Mouse (Mus musculus) kidney, postnatal 0 days (tissue): Measurements from ENCODE around the gene Cryzl2. TPM values are rescaled to one million over a fixed set of nuclear protein-coding genes. Genes with fewer than 3 reads are reported as not detected.

Experiments
- ATAC-seq: fragments of 200-750 bp; cut with Nextera tagmentation; replicated peaks from 2 replicates; pipeline ENCODE4 v1.8.0; 2017; ENCODE audit warnings: low read depth, moderate number of reproducible peaks, moderate TSS enrichment, moderate library complexity; ENCODE audit not compliant: low FRiP score
- DNase-seq: peaks from one replicate; pipeline ENCODE4 v3.0.0-alpha.2; 2016; ENCODE audit warnings: low spot score
- H3K27ac ChIP-seq: fragments of 300-500 bp; sonication (generic); 2 replicates; pipeline ENCODE4 v1.5.1; 2014; ENCODE audit warnings: mild to moderate bottlenecking
- H3K27me3 ChIP-seq: fragments of 300-500 bp; sonication (generic); 2 replicates; pipeline ENCODE4 v1.6.1; 2014; ENCODE audit warnings: low read length, mixed read lengths; ENCODE audit not compliant: insufficient read depth
- H3K36me3 ChIP-seq: fragments of 300-500 bp; sonication (generic); 2 replicates; pipeline ENCODE4 v1.6.1; 2014; ENCODE audit warnings: low read length, mixed read lengths; ENCODE audit not compliant: insufficient read depth
- H3K4me1 ChIP-seq: fragments of 300-500 bp; sonication (generic); replicated peaks from 2 replicates; pipeline ENCODE4 v1.6.1; 2014; ENCODE audit warnings: antibody characterized with exemption, low read length, mixed read lengths; ENCODE audit not compliant: insufficient read depth
- H3K4me2 ChIP-seq: fragments of 300-500 bp; sonication (generic); 2 replicates; pipeline ENCODE4 v1.6.1; 2014; ENCODE audit warnings: mild to moderate bottlenecking, low read length, moderate library complexity, mixed read lengths
- H3K4me3 ChIP-seq: fragments of 300-500 bp; sonication (generic); replicated peaks from 2 replicates; pipeline ENCODE4 v1.5.1; 2014; ENCODE audit warnings: low read depth, low read length
- H3K9ac ChIP-seq: fragments of 300-500 bp; sonication (generic); 2 replicates; pipeline ENCODE4 v1.6.1; 2014; ENCODE audit warnings: low read depth, low read length
- H3K9me3 ChIP-seq: fragments of 300-500 bp; sonication (generic); replicated peaks from 2 replicates; pipeline ENCODE4 v1.6.1; 2016; ENCODE audit warnings: low read length, inconsistent platforms, mixed read lengths
- CTCF ChIP-seq: IDR thresholded peaks from 2 replicates; pipeline ENCODE4 v1.5.1; 2016; ENCODE audit warnings: antibody characterized with exemption, low read depth, mild to moderate bottlenecking, moderate library complexity
- WGBS: fragments of 180-500 bp; shearing (Covaris S2); extraction: QIAGEN DNeasy Blood & Tissue Kit; methylation state at CpG from one replicate; pipeline ENCODE4 v1.1.7; 2014; 5-methylcytosine and 5-hydroxymethylcytosine counted together
- polyA plus RNA-seq: library from polyadenylated mRNA; unstranded; fragments of >200 nt; fragmentation: Nextera tagmentation; extraction: Ambion mirVana; gene quantifications from 2 replicates; pipeline ENCODE4 v1.2.1, GENCODE M21; 2015

Cryzl2 gene
- polyA plus RNA-seq, 1 experiment from 2014 or later, result 46.9 TPM

- Histone ChIP-seq H3K4me3 (no peak overlapping the region), H3K4me2 (no peak overlapping the region), H3K27me3 (no peaks in the 10 kb centered on the region), H3K9ac (no peak overlapping the region), H3K9me3 (no peaks in the 10 kb centered on the region), H3K36me3 (no peaks in the 10 kb centered on the region), H3K27ac (no peak overlapping the region), H3K4me1 (no peaks in the 10 kb centered on the region)
- ATAC-seq, result peak; percentile 33; the same call in 1 of the 2 replicates
- TF ChIP-seq CTCF, result no peak
- WGBS, result 85% methylated on average over 5 of the region's 5 CpGs
- DNase-seq, result no peak
These were observed 2.9 kb downstream of the Cryzl2 start for GRCm38 (mm10) chr1:157461276-157461675.

GRCm38 (mm10) chr1:157462336-157462735 is 4.0 kb downstream of the Cryzl2 start:
- no peak for ATAC-seq
- WGBS, result 61% methylated on average over 3 of the region's 3 CpGs
- no peaks in the 10 kb centered on the region for H3K27me3 ChIP-seq

GRCm38 (mm10) chr1:157465194-157465593 is 6.8 kb downstream of the Cryzl2 start:
- no peak for DNase-seq
- 82% methylated on average over 3 of the region's 3 CpGs for WGBS

More at GRCm38 (mm10) chr1:157462336-157462735, 4.0 kb downstream of the Cryzl2 start:
- Histone ChIP-seq H3K36me3 (no peaks in the 10 kb centered on the region), H3K9me3 (no peaks in the 10 kb centered on the region), H3K27ac (no peak overlapping the region), H3K4me2 (no peak overlapping the region), H3K4me1 (no peaks in the 10 kb centered on the region), H3K9ac (no peak overlapping the region), H3K4me3 (no peak overlapping the region)
- no peak for TF ChIP-seq CTCF
- DNase-seq, result no peak

GRCm38 (mm10) chr1:157467866-157468265 is 9.5 kb downstream of the Cryzl2 start:
- Histone ChIP-seq H3K27ac (no peak overlapping the region), H3K36me3 (no peaks in the 10 kb centered on the region), H3K4me2 (no peak overlapping the region), H3K27me3 (no peaks in the 10 kb centered on the region), H3K9me3 (no peaks in the 10 kb centered on the region), H3K4me1 (no peaks in the 10 kb centered on the region), H3K4me3 (no peak overlapping the region), H3K9ac (no peak overlapping the region)
- 93% methylated on average over 8 of the region's 8 CpGs for WGBS
- no peak for TF ChIP-seq CTCF
- no peak for ATAC-seq
- DNase-seq, result no peak

More at GRCm38 (mm10) chr1:157465194-157465593, 6.8 kb downstream of the Cryzl2 start:
- H3K27ac ChIP-seq, result no peak overlapping the region
- no peaks in the 10 kb centered on the region for H3K27me3 ChIP-seq
- TF ChIP-seq CTCF, result peak; percentile 65
- H3K9me3 ChIP-seq, result no peaks in the 10 kb centered on the region
- H3K9ac ChIP-seq, result no peak overlapping the region
- no peaks in the 10 kb centered on the region for H3K4me1 ChIP-seq
- H3K4me2 ChIP-seq, result no peak overlapping the region
- no peaks in the 10 kb centered on the region for H3K36me3 ChIP-seq
- no peak overlapping the region for H3K4me3 ChIP-seq
- no peak for ATAC-seq

- no peaks in the 10 kb centered on the region for H3K27me3 ChIP-seq
- no peak overlapping the region for H3K4me2 ChIP-seq
- WGBS, result 87% methylated on average over 9 of the region's 9 CpGs
- no peaks in the 10 kb centered on the region for H3K36me3 ChIP-seq
- no peaks in the 10 kb centered on the region for H3K9me3 ChIP-seq
- no peak overlapping the region for H3K27ac ChIP-seq
- ATAC-seq, result no peak
- TF ChIP-seq CTCF, result no peak
- no peak overlapping the region for H3K4me3 ChIP-seq
- no peaks in the 10 kb centered on the region for H3K4me1 ChIP-seq
- no peak overlapping the region for H3K9ac ChIP-seq
- no peak for DNase-seq
These were observed 12.5 kb downstream of the Cryzl2 start for GRCm38 (mm10) chr1:157470761-157471386.

GRCm38 (mm10) chr1:157472716-157473115 is 14.3 kb downstream of the Cryzl2 start:
- no peaks in the 10 kb centered on the region for H3K4me1 ChIP-seq
- no peak for TF ChIP-seq CTCF
- DNase-seq (no peak), ATAC-seq (peak; percentile 25; the same call in 1 of the 2 replicates)
- no peaks in the 10 kb centered on the region for H3K36me3 ChIP-seq
- H3K4me2 ChIP-seq, result no peak overlapping the region
- H3K9me3 ChIP-seq, result no peaks in the 10 kb centered on the region
- H3K9ac ChIP-seq, result no peak overlapping the region
- no peaks in the 10 kb centered on the region for H3K27me3 ChIP-seq
- WGBS, result 83% methylated on average over 7 of the region's 7 CpGs
- no peak overlapping the region for H3K27ac ChIP-seq
- H3K4me3 ChIP-seq, result no peak overlapping the region

- no peak for ATAC-seq
These were observed 16.5 kb downstream of the Cryzl2 start for GRCm38 (mm10) chr1:157474865-157475264.

More at GRCm38 (mm10) chr1:157474865-157475264, 16.5 kb downstream of the Cryzl2 start:
- H3K9me3 ChIP-seq, result no peaks in the 10 kb centered on the region
- H3K27me3 ChIP-seq, result no peaks in the 10 kb centered on the region
- no peak overlapping the region for H3K4me2 ChIP-seq
- peak; percentile 19 for DNase-seq
- H3K27ac ChIP-seq, result no peak overlapping the region
- H3K36me3 ChIP-seq, result no peaks in the 10 kb centered on the region
- H3K4me3 ChIP-seq, result no peak overlapping the region
- TF ChIP-seq CTCF, result no peak
- no peak overlapping the region for H3K9ac ChIP-seq
- no peaks in the 10 kb centered on the region for H3K4me1 ChIP-seq
- 56% methylated on average over 8 of the region's 8 CpGs for WGBS
